20 mouse cellular contexts compared by ENCODE assay signal in genomic region chr15:57187840-57188457, GRCm38 (mm10).
DNase-seq lines count a peak whose midpoint lies in the region; ATAC-seq and TF ChIP-seq lines count a peak whose summit lies in the region.
"Had no signal": no experiment of that assay in that cellular context is flagged by ENCODE, and none has a peak within 500 bp of the region (broad histone marks: within the 10 kb centered on the region; RNA-seq: fewer than 3 reads in every experiment).

No protein-coding gene starts in this region.

- no peaks in the 10 kb centered on the region for H3K4me1 ChIP-seq in forebrain, embryonic 13.5 days
- H3K4me1 ChIP-seq in forebrain, postnatal 0 days (ENCODE audit: insufficient read depth), result no peaks in the 10 kb centered on the region
- H3K4me1 ChIP-seq in neural tube, embryonic 14.5 days (ENCODE audit: control insufficient read depth, insufficient read depth, low read length), result no peaks in the 10 kb centered on the region
- no peaks in the 10 kb centered on the region for H3K4me1 ChIP-seq in forebrain, embryonic 11.5 days (replicated peaks; ENCODE audit: control insufficient read depth, insufficient read depth, low read length)
- H3K4me1 ChIP-seq: embryonic facial prominence, embryonic 12.5 days; intestine, embryonic 15.5 days; kidney, embryonic 15.5 days; liver, embryonic 12.5 days; midbrain, embryonic 15.5 days had no signal

- no peak for DNase-seq in forebrain, postnatal 0 days
- peak; percentile 30 for DNase-seq in ovary, adult 18-20 months (ENCODE audit: low spot score)
- no peak for DNase-seq in ovary, postnatal 14 days (ENCODE audit: low spot score)
- peak; percentile 20 for DNase-seq in adrenal gland, postnatal 25 days
- DNase-seq in lung, postnatal 4 days, result no peak
- no peak for DNase-seq in forebrain, embryonic 11.5 days (ENCODE audit: low spot score)
- DNase-seq: cerebellum, adult 11-12 months; gastrocnemius, postnatal 25 days; heart, postnatal 36 days; layer of hippocampus, postnatal 36 days; lung, embryonic 14.5 days; spleen, adult 18-20 months had no signal

- no peaks in the 10 kb centered on the region for H3K36me3 ChIP-seq in forebrain, embryonic 13.5 days (ENCODE audit: poor library complexity, severe bottlenecking)
- no peaks in the 10 kb centered on the region for H3K36me3 ChIP-seq in forebrain, postnatal 0 days (ENCODE audit: insufficient read depth)
- no peaks in the 10 kb centered on the region for H3K36me3 ChIP-seq in neural tube, embryonic 14.5 days (ENCODE audit: control insufficient read depth, insufficient read depth, low read length)
- no peaks in the 10 kb centered on the region for H3K36me3 ChIP-seq in forebrain, embryonic 11.5 days (ENCODE audit: control insufficient read depth, insufficient read depth, low read length)
- H3K36me3 ChIP-seq: embryonic facial prominence, embryonic 12.5 days; intestine, embryonic 15.5 days; kidney, embryonic 15.5 days; limb, embryonic 10.5 days; liver, embryonic 12.5 days; midbrain, embryonic 15.5 days had no signal

- H3K9me3 ChIP-seq in forebrain, embryonic 13.5 days (replicated peaks), result no peaks in the 10 kb centered on the region
- no peaks in the 10 kb centered on the region for H3K9me3 ChIP-seq in forebrain, postnatal 0 days (ENCODE audit: low read length)
- no peaks in the 10 kb centered on the region for H3K9me3 ChIP-seq in neural tube, embryonic 14.5 days (ENCODE audit: control insufficient read depth, low read length)
- H3K9me3 ChIP-seq in forebrain, embryonic 11.5 days (ENCODE audit: control insufficient read depth, low read length), result no peaks in the 10 kb centered on the region
- H3K9me3 ChIP-seq: embryonic facial prominence, embryonic 12.5 days; intestine, embryonic 15.5 days; kidney, embryonic 15.5 days; limb, embryonic 10.5 days; liver, embryonic 12.5 days; midbrain, embryonic 15.5 days had no signal

- no peaks in the 10 kb centered on the region for H3K27me3 ChIP-seq in forebrain, embryonic 13.5 days
- no peaks in the 10 kb centered on the region for H3K27me3 ChIP-seq in forebrain, postnatal 0 days (ENCODE audit: insufficient read depth, low read length)
- H3K27me3 ChIP-seq in neural tube, embryonic 14.5 days (ENCODE audit: control insufficient read depth, insufficient read depth, low read length), result no peaks in the 10 kb centered on the region
- H3K27me3 ChIP-seq in forebrain, embryonic 11.5 days (ENCODE audit: control insufficient read depth, insufficient read depth, low read length), result no peaks in the 10 kb centered on the region
- H3K27me3 ChIP-seq: embryonic facial prominence, embryonic 12.5 days; intestine, embryonic 15.5 days; kidney, embryonic 15.5 days; liver, embryonic 12.5 days; midbrain, embryonic 15.5 days had no signal

- no peak overlapping the region for H3K27ac ChIP-seq in forebrain, embryonic 13.5 days
- no peak overlapping the region for H3K27ac ChIP-seq in forebrain, postnatal 0 days (ENCODE audit: low read depth, low read length)
- H3K27ac ChIP-seq in neural tube, embryonic 14.5 days (ENCODE audit: low read depth, low read length), result no peak overlapping the region
- no peak overlapping the region for H3K27ac ChIP-seq in forebrain, embryonic 11.5 days (ENCODE audit: low read depth, low read length)
- H3K27ac ChIP-seq: embryonic facial prominence, embryonic 12.5 days; intestine, embryonic 15.5 days; kidney, embryonic 15.5 days; limb, embryonic 10.5 days; liver, embryonic 12.5 days; midbrain, embryonic 15.5 days had no signal

- ATAC-seq in forebrain, embryonic 13.5 days, result 0 out of 2 replicates have a peak, but pooled peaks have one; percentile 45
- no peak for ATAC-seq in forebrain, postnatal 0 days
- ATAC-seq in neural tube, embryonic 14.5 days (ENCODE audit: low read depth), result peak; percentile 65
- no peak for ATAC-seq in forebrain, embryonic 11.5 days (replicated peaks; ENCODE audit: low FRiP score)
- ATAC-seq: intestine, embryonic 15.5 days; liver, embryonic 12.5 days; midbrain, embryonic 15.5 days had no signal

- no peak overlapping the region for H3K9ac ChIP-seq in forebrain, embryonic 13.5 days
- no peak overlapping the region for H3K9ac ChIP-seq in forebrain, postnatal 0 days
- no peak overlapping the region for H3K9ac ChIP-seq in neural tube, embryonic 14.5 days (replicated peaks; ENCODE audit: low read depth, low read length)
- no peak overlapping the region for H3K9ac ChIP-seq in forebrain, embryonic 11.5 days (ENCODE audit: low read length)
- H3K9ac ChIP-seq: embryonic facial prominence, embryonic 12.5 days; intestine, embryonic 15.5 days; kidney, embryonic 15.5 days; liver, embryonic 12.5 days; lung, embryonic 14.5 days; midbrain, embryonic 15.5 days had no signal

- H3K4me2 ChIP-seq in forebrain, embryonic 13.5 days, result no peak overlapping the region
- H3K4me2 ChIP-seq in forebrain, postnatal 0 days (ENCODE audit: low read depth), result no peak overlapping the region
- no peak overlapping the region for H3K4me2 ChIP-seq in neural tube, embryonic 14.5 days (ENCODE audit: low read depth, low read length)
- no peak overlapping the region for H3K4me2 ChIP-seq in forebrain, embryonic 11.5 days (ENCODE audit: low read depth, low read length, severe bottlenecking)
- H3K4me2 ChIP-seq: embryonic facial prominence, embryonic 12.5 days; intestine, embryonic 15.5 days; kidney, embryonic 15.5 days; liver, embryonic 12.5 days; lung, embryonic 14.5 days; midbrain, embryonic 15.5 days had no signal

- WGBS in forebrain, embryonic 13.5 days, result 31% methylated on average over 1 of the region's 1 CpGs
- WGBS in forebrain, postnatal 0 days, result 31% methylated on average over 1 of the region's 1 CpGs
- 4% methylated on average over 1 of the region's 1 CpGs for WGBS in neural tube, embryonic 14.5 days
- 62% methylated on average over 1 of the region's 1 CpGs for WGBS in forebrain, embryonic 11.5 days

- no peak overlapping the region for H3K4me3 ChIP-seq in forebrain, embryonic 13.5 days
- no peak overlapping the region for H3K4me3 ChIP-seq in forebrain, postnatal 0 days (ENCODE audit: low read depth, low read length)
- H3K4me3 ChIP-seq in neural tube, embryonic 14.5 days (ENCODE audit: low read depth, low read length), result no peak overlapping the region
- no peak overlapping the region for H3K4me3 ChIP-seq in forebrain, embryonic 11.5 days (ENCODE audit: low read depth, low read length)
- H3K4me3 ChIP-seq: embryonic facial prominence, embryonic 12.5 days; intestine, embryonic 15.5 days; kidney, embryonic 15.5 days; limb, embryonic 10.5 days; liver, embryonic 12.5 days; midbrain, embryonic 15.5 days had no signal

- no peak for TF ChIP-seq CTCF in forebrain, postnatal 0 days (IDR thresholded peaks at IDR 0.05; ENCODE audit: low read depth)

Comparison
In these comparisons a context has a peak if more than half of its experiments do, and no peak if none do; other contexts are left out.
1. ATAC-seq: peak in forebrain, embryonic 13.5 days (single experiment) and neural tube, embryonic 14.5 days (single experiment); none in forebrain, postnatal 0 days (single experiment) and forebrain, embryonic 11.5 days (single experiment).
2. DNase-seq: peak in ovary, adult 18-20 months (single experiment) and adrenal gland, postnatal 25 days (single experiment); none in forebrain, postnatal 0 days (single experiment), ovary, postnatal 14 days (single experiment), lung, postnatal 4 days (0 of 2) and forebrain, embryonic 11.5 days (single experiment).